In the genomic region with DNA sequence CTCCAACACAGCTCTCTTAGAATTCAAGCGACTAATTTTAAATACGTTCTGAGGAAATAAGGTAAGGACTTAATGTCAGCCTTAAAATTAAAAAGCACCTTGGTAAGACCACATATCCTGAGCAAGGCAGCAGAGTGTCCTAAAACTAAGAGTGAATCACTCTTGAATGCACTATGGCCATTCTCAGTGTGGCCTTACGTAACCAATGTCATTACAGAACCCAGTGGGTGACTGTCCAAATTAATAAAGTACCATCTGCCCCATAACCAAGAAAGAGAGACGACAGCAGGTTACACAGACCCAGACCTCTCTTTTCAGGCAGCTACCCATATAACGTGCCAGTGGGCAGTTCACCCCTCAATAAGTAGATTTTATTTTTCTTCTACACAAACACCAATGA, we compare ENCODE assay signal across 19 mouse cellular contexts. TPM values are rescaled to one million over a fixed set of nuclear protein-coding genes. Genes with fewer than 3 reads are reported as not detected.
A peak's percentile ranks its signal among the peaks of the same experiment; 100 is the strongest.
DNase-seq lines count a peak whose midpoint lies in the region; ATAC-seq and TF ChIP-seq lines count a peak whose summit lies in the region.
"Had no signal": no experiment of that assay in that cellular context is flagged by ENCODE, and none has a peak within 500 bp of the region (broad histone marks: within the 10 kb centered on the region; RNA-seq: fewer than 3 reads in every experiment).

No protein-coding gene starts in this region.

- no peak overlapping the region for H3K9ac ChIP-seq in liver, embryonic 12.5 days
- H3K9ac ChIP-seq in liver, embryonic 11.5 days (ENCODE audit: low read depth, low read length), result no peak overlapping the region
- no peak overlapping the region for H3K9ac ChIP-seq in liver, postnatal 0 days (replicated peaks)
- no peak overlapping the region for H3K9ac ChIP-seq in forebrain, postnatal 0 days
- H3K9ac ChIP-seq: embryonic facial prominence, embryonic 12.5 days; forebrain, embryonic 13.5 days had no signal

- 85% methylated on average over 5 of the region's 5 CpGs for WGBS in liver, embryonic 12.5 days (ENCODE audit: insufficient replicate concordance)
- 92% methylated on average over 5 of the region's 5 CpGs for WGBS in liver, embryonic 11.5 days
- WGBS in liver, postnatal 0 days (ENCODE audit: insufficient replicate concordance), result 82% methylated on average over 5 of the region's 5 CpGs
- WGBS in forebrain, postnatal 0 days, result 89% methylated on average over 5 of the region's 5 CpGs

- H3K4me2 ChIP-seq in liver, embryonic 12.5 days, result no peak overlapping the region
- H3K4me2 ChIP-seq in liver, embryonic 11.5 days, result no peak overlapping the region
- no peak overlapping the region for H3K4me2 ChIP-seq in liver, postnatal 0 days (ENCODE audit: low read depth, low read length)
- H3K4me2 ChIP-seq in forebrain, postnatal 0 days (ENCODE audit: low read depth), result no peak overlapping the region
- H3K4me2 ChIP-seq: embryonic facial prominence, embryonic 12.5 days; forebrain, embryonic 13.5 days had no signal

- H3K27me3 ChIP-seq in liver, embryonic 12.5 days (replicated peaks), result no peaks in the 10 kb centered on the region
- no peaks in the 10 kb centered on the region for H3K27me3 ChIP-seq in liver, embryonic 11.5 days (replicated peaks; ENCODE audit: control insufficient read depth, insufficient read depth, low read length)
- H3K27me3 ChIP-seq in liver, postnatal 0 days (ENCODE audit: insufficient read depth, low read length), result no peaks in the 10 kb centered on the region
- no peaks in the 10 kb centered on the region for H3K27me3 ChIP-seq in forebrain, postnatal 0 days (ENCODE audit: insufficient read depth, low read length)
- H3K27me3 ChIP-seq: embryonic facial prominence, embryonic 12.5 days; forebrain, embryonic 13.5 days had no signal

- no peak for ATAC-seq in liver, embryonic 12.5 days
- ATAC-seq in liver, embryonic 11.5 days (replicated peaks; ENCODE audit: low FRiP score), result no peak
- ATAC-seq in liver, postnatal 0 days, result no peak
- ATAC-seq in forebrain, postnatal 0 days, result no peak
- ATAC-seq: forebrain, embryonic 13.5 days; midbrain, embryonic 16.5 days had no signal

- no peak for TF ChIP-seq EP300 in liver, postnatal 0 days (IDR thresholded peaks at IDR 0.05; ENCODE audit: low read depth)

- H3K27ac ChIP-seq in liver, embryonic 12.5 days, result peak overlapping the region; percentile 25; the same call in 1 of the 2 replicates
- no peak overlapping the region for H3K27ac ChIP-seq in liver, embryonic 11.5 days (ENCODE audit: low read depth, low read length)
- H3K27ac ChIP-seq in brown adipose tissue, adult 24 weeks (replicated peaks; ENCODE audit: low read depth, low read length), result peak overlapping the region; percentile 90
- H3K27ac ChIP-seq in liver, postnatal 0 days (ENCODE audit: low read depth), result peak overlapping the region; percentile 67
- no peak overlapping the region for H3K27ac ChIP-seq in forebrain, postnatal 0 days (ENCODE audit: low read depth, low read length)
- H3K27ac ChIP-seq: embryonic facial prominence, embryonic 12.5 days; forebrain, embryonic 13.5 days; heart, adult 2 months; layer of hippocampus, adult 2 months had no signal

- no peaks in the 10 kb centered on the region for H3K9me3 ChIP-seq in liver, embryonic 12.5 days (replicated peaks)
- H3K9me3 ChIP-seq in liver, embryonic 11.5 days (ENCODE audit: control insufficient read depth, low read length), result no peaks in the 10 kb centered on the region
- no peaks in the 10 kb centered on the region for H3K9me3 ChIP-seq in liver, postnatal 0 days (ENCODE audit: low read length)
- no peaks in the 10 kb centered on the region for H3K9me3 ChIP-seq in forebrain, postnatal 0 days (ENCODE audit: low read length)
- H3K9me3 ChIP-seq: embryonic facial prominence, embryonic 12.5 days; forebrain, embryonic 13.5 days had no signal

- no peaks in the 10 kb centered on the region for H3K36me3 ChIP-seq in liver, embryonic 12.5 days
- H3K36me3 ChIP-seq in liver, embryonic 11.5 days (ENCODE audit: control insufficient read depth, insufficient read depth, low read length), result no peaks in the 10 kb centered on the region
- no peaks in the 10 kb centered on the region for H3K36me3 ChIP-seq in liver, postnatal 0 days (replicated peaks; ENCODE audit: insufficient read depth, low read length)
- no peaks in the 10 kb centered on the region for H3K36me3 ChIP-seq in forebrain, postnatal 0 days (ENCODE audit: insufficient read depth)
- H3K36me3 ChIP-seq: embryonic facial prominence, embryonic 12.5 days had no signal

- no peak overlapping the region for H3K4me3 ChIP-seq in liver, embryonic 12.5 days
- H3K4me3 ChIP-seq in liver, embryonic 11.5 days (ENCODE audit: low read depth, low read length), result no peak overlapping the region
- no peak overlapping the region for H3K4me3 ChIP-seq in brown adipose tissue, adult 24 weeks (ENCODE audit: insufficient read depth, low read depth, low read length)
- no peak overlapping the region for H3K4me3 ChIP-seq in liver, postnatal 0 days (ENCODE audit: low read depth, low read length)
- no peak overlapping the region for H3K4me3 ChIP-seq in forebrain, postnatal 0 days (ENCODE audit: low read depth, low read length)
- H3K4me3 ChIP-seq: embryonic facial prominence, embryonic 12.5 days; erythroblast, embryonic 14.5 days; forebrain, embryonic 13.5 days; heart, adult 2 months; layer of hippocampus, adult 2 months had no signal

- no peak for TF ChIP-seq CTCF in liver, postnatal 0 days (IDR thresholded peaks at IDR 0.05; ENCODE audit: low read depth)
- TF ChIP-seq CTCF in forebrain, postnatal 0 days (IDR thresholded peaks at IDR 0.05; ENCODE audit: low read depth), result no peak

- peaks cover 57% of the 10 kb centered on the region for H3K4me1 ChIP-seq in liver, embryonic 12.5 days
- H3K4me1 ChIP-seq in liver, embryonic 11.5 days (replicated peaks; ENCODE audit: control insufficient read depth, insufficient read depth, low read length), result peaks cover 15% of the 10 kb centered on the region
- peaks cover 45% of the 10 kb centered on the region for H3K4me1 ChIP-seq in brown adipose tissue, adult 24 weeks (ENCODE audit: control insufficient read depth, insufficient read depth, insufficient read length, low read length)
- peaks cover 29% of the 10 kb centered on the region for H3K4me1 ChIP-seq in liver, postnatal 0 days (ENCODE audit: insufficient read depth)
- 0 out of 2 replicates have a peak, but pooled peaks cover 4% of the 10 kb centered on the region for H3K4me1 ChIP-seq in forebrain, postnatal 0 days (ENCODE audit: insufficient read depth)
- H3K4me1 ChIP-seq: embryonic facial prominence, embryonic 12.5 days; forebrain, embryonic 13.5 days had no signal

- DNase-seq in liver, embryonic 11.5 days (ENCODE audit: low spot score), result no peak
- peak; percentile 90 for DNase-seq in cerebellum, adult 9-11 months
- DNase-seq in liver, postnatal 0 days, result no peak
- no peak for DNase-seq in forebrain, postnatal 0 days
- no peak for DNase-seq in kidney, postnatal 4 days
- DNase-seq in lung, postnatal 4 days, result no peak
- DNase-seq: adrenal gland, adult 8-10 months; gastrocnemius, postnatal 14 days; heart, adult 2 months; kidney, adult 18-20 months; right cerebral cortex, postnatal 14 days; thymus, postnatal 25 days had no signal

RNA-seq across cellular contexts. Expression of a gene that starts 17.7 kb away (rescaled TPM):
- polyA plus RNA-seq in liver, embryonic 12.5 days (2016; fragmentation: Nextera tagmentation; extraction: Ambion mirVana), result 6.5 and 6.8 TPM in 2 replicates
- polyA plus RNA-seq in liver, embryonic 11.5 days (2014; fragmentation: Nextera tagmentation; extraction: Ambion mirVana), result 13.3 and 13.7 TPM in 2 replicates
- 6.6 and 7.0 TPM in 2 replicates for polyA plus RNA-seq in brown adipose tissue, adult 24 weeks (2012; ENCODE audit: insufficient read depth, insufficient read length, missing spikeins)
- polyA plus RNA-seq in liver, postnatal 0 days (2015; fragmentation: Nextera tagmentation; extraction: Ambion mirVana), result 5.4 and 6.9 TPM in 2 replicates
- total RNA-seq in forebrain, postnatal 0 days (2014; rRNA removed), result 10.0 and 14.4 TPM in 2 replicates
- polyA plus RNA-seq in forebrain, postnatal 0 days (2015; fragmentation: Nextera tagmentation; extraction: Ambion mirVana), result 5.6 and 6.5 TPM in 2 replicates

RNA-seq across cellular contexts. Expression of a gene that starts 18.2 kb away (rescaled TPM):
- 116 TPM in 2 replicates for polyA plus RNA-seq in liver, embryonic 12.5 days (2016; fragmentation: Nextera tagmentation; extraction: Ambion mirVana)
- 180 and 182 TPM in 2 replicates for polyA plus RNA-seq in liver, embryonic 11.5 days (2014; fragmentation: Nextera tagmentation; extraction: Ambion mirVana)
- 203 and 223 TPM in 2 replicates for polyA plus RNA-seq in brown adipose tissue, adult 24 weeks (2012; ENCODE audit: insufficient read depth, insufficient read length, missing spikeins)
- polyA plus RNA-seq in liver, postnatal 0 days (2015; fragmentation: Nextera tagmentation; extraction: Ambion mirVana), result 72.2 and 72.9 TPM in 2 replicates
- total RNA-seq in forebrain, postnatal 0 days (2014; rRNA removed), result 92.1 and 126 TPM in 2 replicates
- polyA plus RNA-seq in forebrain, postnatal 0 days (2015; fragmentation: Nextera tagmentation; extraction: Ambion mirVana), result 114 and 141 TPM in 2 replicates

Comparison
In these comparisons a context has a peak if more than half of its experiments do, and no peak if none do; other contexts are left out.
1. H3K27ac ChIP-seq: peak in liver, embryonic 12.5 days (single experiment), brown adipose tissue, adult 24 weeks (single experiment) and liver, postnatal 0 days (single experiment); none in liver, embryonic 11.5 days (single experiment) and forebrain, postnatal 0 days (single experiment).